15 mouse cellular contexts compared by ENCODE assay signal in the genomic region with DNA sequence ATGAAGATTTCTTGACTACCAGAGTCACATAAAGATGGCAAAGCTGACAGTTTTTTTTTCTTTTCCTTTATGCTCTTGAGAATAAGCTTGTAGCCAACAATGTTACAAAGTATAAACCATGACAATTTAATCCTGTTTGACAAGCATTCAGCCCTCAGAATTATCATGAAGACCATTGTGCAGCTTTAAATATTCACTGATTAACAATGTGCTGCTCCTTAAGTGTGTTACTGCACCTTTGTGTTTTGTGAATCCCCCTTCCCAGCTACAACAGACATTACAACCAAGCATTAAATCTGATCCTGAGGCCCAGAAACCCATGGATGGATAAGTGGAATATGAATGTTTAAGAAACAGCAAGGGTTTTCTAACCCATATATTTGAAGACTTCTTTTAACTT.
"Had no signal": no experiment of that assay in that cellular context is flagged by ENCODE, and none has a peak within 500 bp of the region (broad histone marks: within the 10 kb centered on the region; RNA-seq: fewer than 3 reads in every experiment).

No protein-coding gene starts in this region.

- H3K4me2 ChIP-seq: neural tube, embryonic 15.5 days; stomach, embryonic 15.5 days had no signal

- DNase-seq: retina, postnatal 1 day; right cerebral cortex, adult 18-20 months; right cerebral cortex, postnatal 14 days; right cerebral cortex, postnatal 25 days; right cerebral cortex, postnatal 4 days; spleen, adult 18-20 months; thymus, adult 18-20 months; thymus, adult 2 months; thymus, postnatal 14 days; thymus, postnatal 25 days; thymus, postnatal 36 days; thymus, postnatal 4 days had no signal

- H3K27me3 ChIP-seq: neural tube, embryonic 15.5 days; stomach, embryonic 15.5 days had no signal

- H3K36me3 ChIP-seq: neural tube, embryonic 15.5 days; stomach, embryonic 15.5 days had no signal

- H3K4me3 ChIP-seq: neural tube, embryonic 15.5 days; stomach, embryonic 15.5 days had no signal

- H3K9me3 ChIP-seq: stomach, embryonic 15.5 days had no signal

- H3K27ac ChIP-seq: neural tube, embryonic 15.5 days; stomach, embryonic 15.5 days; stomach, postnatal 0 days had no signal

- H3K9ac ChIP-seq: neural tube, embryonic 15.5 days; stomach, embryonic 15.5 days had no signal

- H3K4me1 ChIP-seq: neural tube, embryonic 15.5 days; stomach, embryonic 15.5 days had no signal
